Mouse (Mus musculus) neural tube, embryonic 11.5 days (tissue): ENCODE data around the gene Atp5h. TPM values are rescaled to one million over a fixed set of nuclear protein-coding genes. Genes with fewer than 3 reads are reported as not detected.

Experiments
- ATAC-seq: fragments of 200-750 bp; cut with Nextera tagmentation; 2 replicates; pipeline ENCODE4 v1.8.0; 2017; ENCODE audit warnings: moderate number of reproducible peaks, mild to moderate bottlenecking, moderate TSS enrichment, moderate library complexity; ENCODE audit not compliant: insufficient read depth, low FRiP score, low TSS enrichment
- DNase-seq: peaks from one replicate; pipeline ENCODE4 v3.0.0-alpha.2; 2015; ENCODE audit warnings: low spot score
- H3K27ac ChIP-seq: fragments of 300-500 bp; sonication (generic); 2 replicates; pipeline ENCODE4 v1.5.1; 2014; ENCODE audit warnings: low read depth, mild to moderate bottlenecking, low read length
- H3K27me3 ChIP-seq: fragments of 300-500 bp; sonication (generic); 2 replicates; pipeline ENCODE4 v1.6.1; 2014; ENCODE audit warnings: mild to moderate bottlenecking, low read length, mixed read lengths; ENCODE audit not compliant: control insufficient read depth, insufficient read depth
- H3K36me3 ChIP-seq: fragments of 300-500 bp; sonication (generic); 2 replicates; pipeline ENCODE4 v1.6.1; 2014; ENCODE audit warnings: mild to moderate bottlenecking, low read length, moderate library complexity, mixed read lengths; ENCODE audit not compliant: control insufficient read depth, insufficient read depth
- H3K4me1 ChIP-seq: fragments of 300-500 bp; sonication (generic); 2 replicates; pipeline ENCODE4 v1.6.1; 2014; ENCODE audit warnings: low read length, mixed read lengths; ENCODE audit not compliant: control insufficient read depth, insufficient read depth
- H3K4me2 ChIP-seq: fragments of 300-500 bp; sonication (generic); 2 replicates; pipeline ENCODE4 v1.6.1; 2014; ENCODE audit warnings: low read depth, mild to moderate bottlenecking, moderate library complexity
- H3K4me3 ChIP-seq: fragments of 300-500 bp; sonication (generic); 2 replicates; pipeline ENCODE4 v1.5.1; 2014; ENCODE audit warnings: low read depth, low read length
- H3K9ac ChIP-seq: fragments of 300-500 bp; sonication (generic); 2 replicates; pipeline ENCODE4 v1.6.1; 2014; ENCODE audit warnings: mild to moderate bottlenecking, low read length
- H3K9me3 ChIP-seq: fragments of 300-500 bp; sonication (generic); 2 replicates; pipeline ENCODE4 v1.6.1; 2016; ENCODE audit warnings: low read length; ENCODE audit not compliant: control insufficient read depth
- WGBS: fragments of 180-500 bp; shearing (Covaris S2); extraction: QIAGEN DNeasy Blood & Tissue Kit; methylation state at CpG from one replicate; pipeline ENCODE4 v1.1.7; 2014; 5-methylcytosine and 5-hydroxymethylcytosine counted together
- polyA plus RNA-seq: library from polyadenylated mRNA; unstranded; fragments of >200 nt; fragmentation: Nextera tagmentation; extraction: Ambion mirVana; gene quantifications from 2 replicates; pipeline ENCODE4 v1.2.1, GENCODE M21; 2014

The Atp5h gene
- polyA plus RNA-seq, 1 experiment from 2014 or later = 868 TPM

GRCm38 (mm10) chr11:115381743-115382539, 37.8 kb downstream of the Atp5h start, which contains the start of gene Cdr2l:
Gene Cdr2l, plus strand, starts transcription at chr11:115381916.
- no peaks in the 10 kb centered on the region for H3K9me3 ChIP-seq
- under 1% methylated on average over 75 of the region's 76 CpGs for WGBS
- peaks cover 22% of the 10 kb centered on the region for H3K4me1 ChIP-seq
- peak within 1 kb of the TSS; percentile 90 for H3K27ac ChIP-seq
- no peaks in the 10 kb centered on the region for H3K27me3 ChIP-seq
- DNase-seq (peak; percentile 93), ATAC-seq (peak; percentile 90)
- H3K4me2 ChIP-seq = peak within 1 kb of the TSS; percentile 87
- peak within 1 kb of the TSS; percentile 96 for H3K9ac ChIP-seq
- H3K4me3 ChIP-seq = peak within 1 kb of the TSS; percentile 82
- H3K36me3 ChIP-seq = no peaks in the 10 kb centered on the region

GRCm38 (mm10) chr11:115381276-115381675, 38.5 kb downstream of the Atp5h start:
- Histone ChIP-seq H3K9ac (no peak overlapping the region; the same call in 1 of the 2 replicates), H3K4me2 (peak overlapping the region; percentile 87), H3K36me3 (no peaks in the 10 kb centered on the region), H3K27me3 (no peaks in the 10 kb centered on the region), H3K9me3 (no peaks in the 10 kb centered on the region), H3K27ac (no peak overlapping the region), H3K4me3 (no peak overlapping the region), H3K4me1 (peaks cover 22% of the 10 kb centered on the region)
- DNase-seq (peak; percentile 34), ATAC-seq (no peak)
- 11% methylated on average over 9 of the region's 9 CpGs for WGBS

- 92% methylated on average over 7 of the region's 7 CpGs for WGBS
- Histone ChIP-seq H3K4me2 (no peak overlapping the region), H3K4me3 (no peak overlapping the region), H3K4me1 (peaks cover 11% of the 10 kb centered on the region), H3K9ac (no peak overlapping the region), H3K27ac (no peak overlapping the region), H3K9me3 (no peaks in the 10 kb centered on the region), H3K36me3 (no peaks in the 10 kb centered on the region), H3K27me3 (peaks cover 16% of the 10 kb centered on the region)
- DNase-seq = no peak
- ATAC-seq = no peak
Observed at GRCm38 (mm10) chr11:115377854-115378253, 41.9 kb downstream of the Atp5h start.

- H3K36me3 ChIP-seq = no peaks in the 10 kb centered on the region
- peaks cover 6% of the 10 kb centered on the region; the same call in 1 of the 2 replicates for H3K4me1 ChIP-seq
- WGBS = 90% methylated on average over 4 of the region's 4 CpGs
- no peak overlapping the region for H3K4me3 ChIP-seq
- H3K4me2 ChIP-seq = no peak overlapping the region
- H3K27ac ChIP-seq = no peak overlapping the region
- H3K27me3 ChIP-seq = peaks cover 16% of the 10 kb centered on the region
- no peak for ATAC-seq
- no peak for DNase-seq
- no peak overlapping the region for H3K9ac ChIP-seq
- no peaks in the 10 kb centered on the region for H3K9me3 ChIP-seq
Observed at GRCm38 (mm10) chr11:115377254-115377653, 42.5 kb downstream of the Atp5h start.

- 66% methylated on average over 7 of the region's 7 CpGs for WGBS
Observed at GRCm38 (mm10) chr11:115376722-115377121, 43.0 kb downstream of the Atp5h start.

GRCm38 (mm10) chr11:115374695-115375425, 44.9 kb downstream of the Atp5h start:
- ATAC-seq = no peak
- peaks cover 16% of the 10 kb centered on the region for H3K27me3 ChIP-seq
- peak overlapping the region; percentile 52; the same call in 1 of the 2 replicates for H3K9ac ChIP-seq
- no peak overlapping the region for H3K27ac ChIP-seq
- DNase-seq = no peak
- H3K4me3 ChIP-seq = no peak overlapping the region
- WGBS = 68% methylated on average over 12 of the region's 12 CpGs
- H3K4me2 ChIP-seq = peak overlapping the region; percentile 68; the same call in 1 of the 2 replicates
- H3K4me1 ChIP-seq = peaks cover 6% of the 10 kb centered on the region; the same call in 1 of the 2 replicates
- H3K9me3 ChIP-seq = no peaks in the 10 kb centered on the region
- H3K36me3 ChIP-seq = no peaks in the 10 kb centered on the region

More at GRCm38 (mm10) chr11:115376722-115377121, 43.0 kb downstream of the Atp5h start:
- Histone ChIP-seq H3K36me3 (no peaks in the 10 kb centered on the region), H3K9ac (no peak overlapping the region), H3K4me3 (no peak overlapping the region), H3K27me3 (peaks cover 16% of the 10 kb centered on the region), H3K4me1 (peaks cover 6% of the 10 kb centered on the region; the same call in 1 of the 2 replicates), H3K9me3 (no peaks in the 10 kb centered on the region), H3K27ac (no peak overlapping the region), H3K4me2 (no peak overlapping the region)
- no peak for ATAC-seq
- DNase-seq = no peak

- WGBS = 4% methylated on average over 30 of the region's 30 CpGs
- no peak overlapping the region for H3K27ac ChIP-seq
- no peaks in the 10 kb centered on the region for H3K36me3 ChIP-seq
- peaks cover 6% of the 10 kb centered on the region; the same call in 1 of the 2 replicates for H3K4me1 ChIP-seq
- H3K9me3 ChIP-seq = no peaks in the 10 kb centered on the region
- peak overlapping the region; percentile 68 for H3K4me2 ChIP-seq
- DNase-seq (peak; percentile 52), ATAC-seq (no peak)
- H3K4me3 ChIP-seq = peak overlapping the region; percentile 40
- peak overlapping the region; percentile 52 for H3K9ac ChIP-seq
- peaks cover 16% of the 10 kb centered on the region for H3K27me3 ChIP-seq
Observed at GRCm38 (mm10) chr11:115373805-115374694, 45.7 kb downstream of the Atp5h start.

GRCm38 (mm10) chr11:115372737-115373136, 47.0 kb downstream of the Atp5h start:
- peaks cover 16% of the 10 kb centered on the region for H3K27me3 ChIP-seq

More at GRCm38 (mm10) chr11:115372737-115373136, 47.0 kb downstream of the Atp5h start:
- no peak overlapping the region for H3K9ac ChIP-seq
- H3K9me3 ChIP-seq = no peaks in the 10 kb centered on the region
- no peak overlapping the region for H3K27ac ChIP-seq
- no peak overlapping the region for H3K4me3 ChIP-seq
- 53% methylated on average over 2 of the region's 2 CpGs for WGBS
- peaks cover 6% of the 10 kb centered on the region; the same call in 1 of the 2 replicates for H3K4me1 ChIP-seq
- no peak overlapping the region for H3K4me2 ChIP-seq
- ATAC-seq (no peak), DNase-seq (no peak)
- H3K36me3 ChIP-seq = no peaks in the 10 kb centered on the region
